Mouse (Mus musculus) limb, embryonic 13.5 days (tissue): Measurements from ENCODE around the gene Olfr223. TPM values are rescaled to one million over a fixed set of nuclear protein-coding genes. Genes with fewer than 3 reads are reported as not detected.

Experiments
- ATAC-seq: fragments of 200-750 bp; cut with Nextera tagmentation; 2 replicates; pipeline ENCODE4 v1.8.0; 2017; ENCODE audit warnings: low read depth, moderate number of reproducible peaks, moderate TSS enrichment; ENCODE audit not compliant: low FRiP score
- H3K27ac ChIP-seq: fragments of 300-500 bp; sonication (generic); 2 replicates; pipeline ENCODE4 v1.5.1; 2015; ENCODE audit warnings: inconsistent platforms, mild to moderate bottlenecking, moderate library complexity
- H3K27me3 ChIP-seq: fragments of 300-500 bp; sonication (generic); 2 replicates; pipeline ENCODE4 v1.6.1; 2015; ENCODE audit warnings: mild to moderate bottlenecking, inconsistent platforms
- H3K36me3 ChIP-seq: fragments of 300-500 bp; sonication (generic); 2 replicates; pipeline ENCODE4 v1.6.1; 2015; ENCODE audit warnings: inconsistent platforms, mild to moderate bottlenecking, moderate library complexity
- H3K4me1 ChIP-seq: fragments of 300-500 bp; sonication (generic); 2 replicates; pipeline ENCODE4 v1.6.1; 2015; ENCODE audit warnings: inconsistent platforms
- H3K4me2 ChIP-seq: fragments of 300-500 bp; sonication (generic); replicated peaks from 2 replicates; pipeline ENCODE4 v1.6.1; 2015; ENCODE audit warnings: inconsistent platforms, mild to moderate bottlenecking, moderate library complexity
- H3K4me3 ChIP-seq: fragments of 300-500 bp; sonication (generic); 2 replicates; pipeline ENCODE4 v1.5.1; 2015; ENCODE audit warnings: moderate library complexity, mild to moderate bottlenecking, inconsistent platforms
- H3K9ac ChIP-seq: fragments of 300-500 bp; sonication (generic); 2 replicates; pipeline ENCODE4 v1.6.1; 2015; ENCODE audit warnings: mild to moderate bottlenecking, inconsistent platforms
- H3K9me3 ChIP-seq: fragments of 300-500 bp; sonication (generic); 2 replicates; pipeline ENCODE4 v1.6.1; 2016; ENCODE audit warnings: inconsistent platforms
- WGBS: fragments of 180-500 bp; shearing (Covaris S2); methylation state at CpG from one replicate; pipeline ENCODE4 v1.1.7; 2015; 5-methylcytosine and 5-hydroxymethylcytosine counted together
- polyA plus RNA-seq: library from polyadenylated mRNA; unstranded; fragments of >200 nt; fragmentation: Nextera tagmentation; extraction: Ambion mirVana; gene quantifications from 2 replicates; pipeline ENCODE4 v1.2.1, GENCODE M21; 2015

Olfr223 gene
- not detected in 2 replicates for polyA plus RNA-seq

DNA sequence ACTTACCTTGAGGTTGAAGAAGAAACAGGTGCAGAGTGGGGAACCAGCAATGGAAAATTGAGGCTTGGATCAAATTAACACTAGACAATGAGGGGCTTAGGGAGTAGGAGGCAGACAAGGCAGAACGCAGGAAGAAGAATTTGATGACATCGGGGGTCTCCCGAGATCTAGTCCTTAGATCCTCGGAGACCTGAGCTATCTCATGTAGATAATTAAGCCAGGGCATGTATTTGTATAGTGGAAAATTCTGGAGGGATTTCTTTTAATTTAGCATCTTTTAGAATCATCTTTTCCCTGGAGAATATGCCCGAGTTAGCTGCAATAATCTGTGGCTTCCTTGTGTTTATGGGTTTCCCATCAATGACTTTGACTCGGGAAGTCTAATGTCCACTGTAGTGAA is at the start of gene Olfr223:
Gene Olfr223 (minus strand): TSS at position 101 of the 400 bp plus-strand sequence.
- Histone ChIP-seq H3K9me3 (no peaks in the 10 kb centered on the region), H3K27me3 (0 out of 2 replicates have a peak, but pooled peaks cover 2% of the 10 kb centered on the region), H3K36me3 (no peaks in the 10 kb centered on the region), H3K4me2 (no peak within 1 kb of the TSS), H3K4me1 (no peaks in the 10 kb centered on the region), H3K9ac (no peak within 1 kb of the TSS), H3K27ac (no peak within 1 kb of the TSS), H3K4me3 (no peak within 1 kb of the TSS)
- no peak for ATAC-seq
- 85% methylated on average over 6 of the region's 6 CpGs for WGBS

DNA sequence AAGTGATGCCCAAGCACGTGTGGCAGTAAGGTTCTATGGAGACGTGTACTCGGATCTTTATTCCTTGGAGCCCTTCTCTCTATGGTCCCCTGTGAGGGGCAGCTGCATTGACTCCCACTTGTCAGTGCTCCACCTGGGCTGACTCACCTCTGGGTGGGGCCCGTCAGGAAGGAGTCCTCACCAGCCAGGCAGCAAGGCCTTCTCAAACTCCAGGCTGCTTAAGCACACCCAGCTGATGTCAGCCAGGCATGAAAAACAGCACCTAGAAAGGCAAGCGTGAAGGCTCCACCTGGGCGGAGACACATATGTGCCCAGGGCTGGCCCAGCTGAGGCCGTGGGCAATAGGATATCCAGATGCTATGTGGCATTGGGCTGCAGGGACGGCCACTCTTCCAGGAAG is 49.3 kb upstream of the Olfr223 start:
- Histone ChIP-seq H3K36me3 (no peaks in the 10 kb centered on the region), H3K27me3 (no peaks in the 10 kb centered on the region), H3K4me3 (no peak overlapping the region), H3K9ac (no peak overlapping the region), H3K27ac (no peak overlapping the region), H3K4me1 (peaks cover 5% of the 10 kb centered on the region; the same call in 1 of the 2 replicates), H3K9me3 (peaks cover 3% of the 10 kb centered on the region; the same call in 1 of the 2 replicates), H3K4me2 (no peak overlapping the region)
- ATAC-seq: no peak
- 85% methylated on average over 8 of the region's 8 CpGs for WGBS

DNA sequence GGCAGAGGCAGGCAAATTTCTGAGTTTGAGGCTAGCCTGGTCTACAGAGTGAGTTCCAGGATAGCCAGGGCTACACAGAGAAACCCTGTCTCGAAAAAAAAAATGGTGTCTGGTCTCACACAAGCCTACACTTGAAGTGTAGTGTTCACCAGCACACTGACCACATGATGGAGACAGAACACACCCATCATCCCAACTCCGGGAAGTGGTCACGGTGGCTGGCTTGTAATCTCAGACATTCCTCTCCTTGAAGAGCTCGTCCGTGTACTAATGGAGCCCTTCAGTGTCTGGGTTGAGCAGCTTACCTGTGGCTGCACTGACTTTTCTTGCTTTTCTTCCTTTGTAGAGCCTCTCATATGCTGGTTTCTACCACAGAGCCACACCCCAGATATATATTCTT is 48.1 kb upstream of the Olfr223 start:
- no peak overlapping the region for H3K4me2 ChIP-seq
- peaks cover 3% of the 10 kb centered on the region; the same call in 1 of the 2 replicates for H3K9me3 ChIP-seq
- no peak for ATAC-seq
- H3K4me3 ChIP-seq: no peak overlapping the region
- H3K4me1 ChIP-seq: peaks cover 5% of the 10 kb centered on the region; the same call in 1 of the 2 replicates
- H3K36me3 ChIP-seq: no peaks in the 10 kb centered on the region
- no peaks in the 10 kb centered on the region for H3K27me3 ChIP-seq
- no peak overlapping the region for H3K27ac ChIP-seq
- WGBS: 66% methylated on average over 5 of the region's 5 CpGs
- no peak overlapping the region for H3K9ac ChIP-seq

DNA sequence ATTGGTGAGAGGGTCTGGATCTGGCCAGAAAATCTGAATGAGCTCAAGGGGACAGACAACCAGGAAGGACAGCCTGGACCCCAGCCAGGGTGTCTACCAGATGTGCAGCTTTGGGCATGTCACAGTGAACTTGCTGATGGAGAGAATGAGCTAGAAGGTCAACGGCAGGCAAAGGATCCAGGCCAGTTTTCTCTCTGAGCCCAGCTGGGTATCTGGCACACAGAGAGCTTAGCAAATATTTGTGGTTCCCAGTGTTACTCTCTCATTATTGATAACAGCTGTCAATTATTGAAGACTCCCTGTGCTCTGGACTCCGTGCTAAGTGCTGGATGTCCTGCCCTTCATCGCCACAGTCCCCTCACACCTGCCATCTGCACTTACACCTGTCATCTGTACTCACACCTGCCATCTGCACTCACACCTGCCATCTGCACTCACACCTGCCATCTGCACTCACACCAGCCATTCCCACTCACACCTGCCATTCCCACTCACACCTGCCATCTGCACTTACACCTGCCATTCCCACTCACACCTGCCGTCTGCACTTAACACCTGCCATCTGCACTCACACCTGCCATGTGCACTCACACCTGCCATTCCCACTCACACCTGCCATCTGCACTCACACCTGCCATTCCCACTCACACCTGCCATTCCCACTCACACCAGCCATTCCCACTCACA is 47.0 kb upstream of the Olfr223 start:
- Histone ChIP-seq H3K4me1 (peaks cover 7% of the 10 kb centered on the region; the same call in 1 of the 2 replicates), H3K36me3 (no peaks in the 10 kb centered on the region), H3K9me3 (peaks cover 3% of the 10 kb centered on the region; the same call in 1 of the 2 replicates), H3K9ac (no peak overlapping the region), H3K4me3 (no peak overlapping the region), H3K27ac (no peak overlapping the region), H3K4me2 (no peak overlapping the region), H3K27me3 (no peaks in the 10 kb centered on the region)
- 67% methylated on average over 4 of the region's 4 CpGs for WGBS
- ATAC-seq: no peak

DNA sequence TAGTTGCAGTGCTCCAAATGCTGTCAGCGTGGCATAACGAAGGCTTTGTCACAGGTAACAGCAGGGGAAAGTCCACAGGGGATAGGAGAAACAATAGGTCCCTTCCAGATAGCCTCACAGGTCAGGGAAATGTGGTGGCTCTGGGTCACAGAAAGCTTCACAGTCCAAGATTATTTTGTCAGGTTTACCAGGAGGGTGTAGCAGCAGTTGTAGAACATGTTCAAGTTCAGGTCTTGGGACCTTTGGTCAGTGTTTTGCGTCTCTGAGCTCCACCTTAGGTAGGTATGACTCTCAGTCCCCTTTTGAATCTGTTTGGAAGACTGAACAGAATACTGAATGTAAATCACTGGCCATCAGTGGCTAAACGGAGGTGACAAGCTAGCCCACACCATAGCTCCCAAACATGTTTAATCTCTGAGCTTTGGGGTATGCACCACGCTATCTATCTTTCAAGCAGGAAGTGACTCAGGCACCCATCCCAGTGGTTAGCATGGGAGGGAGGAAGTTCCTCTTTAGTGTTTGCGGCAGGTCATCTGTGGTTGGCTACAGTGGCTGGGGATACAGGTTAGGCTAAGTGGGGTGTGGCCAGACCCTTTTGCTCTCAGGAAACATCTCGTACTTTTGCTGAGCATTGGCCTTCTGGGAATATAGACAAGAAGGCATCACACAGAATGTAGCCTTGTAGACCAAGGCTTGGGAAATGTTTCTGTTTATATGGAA is 43.8 kb upstream of the Olfr223 start:
- no peaks in the 10 kb centered on the region for H3K27me3 ChIP-seq

DNA sequence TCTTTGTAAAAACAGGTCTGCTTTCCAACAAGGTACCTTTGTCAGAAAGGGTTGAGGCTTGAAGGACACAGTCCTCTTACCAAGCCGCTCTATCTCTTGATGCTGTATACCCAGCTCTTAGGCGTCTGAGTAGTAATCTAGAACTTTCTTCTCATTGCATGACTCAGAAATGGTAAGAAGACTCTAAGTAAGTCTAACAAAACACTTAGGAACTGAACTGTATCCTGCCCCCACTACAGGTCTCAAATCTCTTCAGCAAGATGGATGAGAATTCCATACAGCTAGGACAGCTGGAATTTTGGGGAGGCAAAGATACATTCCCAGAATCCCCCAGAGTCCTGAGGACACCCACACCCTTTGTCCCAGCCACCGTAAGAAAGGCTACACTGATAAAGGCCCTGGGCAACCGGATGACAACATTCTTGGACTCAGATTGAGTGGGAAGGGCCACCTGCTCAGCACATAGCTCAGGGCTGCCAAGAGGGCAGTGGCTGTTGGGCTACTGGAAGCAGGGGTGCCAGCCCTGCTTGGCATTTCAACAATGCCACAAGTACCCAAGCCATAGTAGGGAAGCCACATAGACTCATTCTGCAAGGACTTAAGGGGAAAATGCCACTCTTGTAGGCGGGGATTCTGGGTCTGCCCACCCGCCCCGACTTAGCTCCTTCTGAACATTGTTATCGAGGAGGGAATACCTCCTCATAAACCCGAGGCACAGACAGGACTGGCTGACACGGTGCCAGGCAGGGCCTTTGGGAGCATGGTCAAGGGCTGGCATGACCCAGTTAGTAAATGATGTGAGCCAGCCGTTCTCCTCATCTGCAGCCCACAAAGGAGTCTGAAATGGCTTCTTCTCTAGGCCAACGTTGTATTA is 43.0 kb upstream of the Olfr223 start:
- Histone ChIP-seq H3K9ac (no peak overlapping the region), H3K27me3 (no peaks in the 10 kb centered on the region), H3K27ac (no peak overlapping the region), H3K9me3 (peaks cover 3% of the 10 kb centered on the region; the same call in 1 of the 2 replicates), H3K4me2 (no peak overlapping the region), H3K4me1 (0 out of 2 replicates have a peak, but pooled peaks cover 5% of the 10 kb centered on the region), H3K4me3 (no peak overlapping the region), H3K36me3 (no peaks in the 10 kb centered on the region)
- ATAC-seq: no peak
- 79% methylated on average over 12 of the region's 12 CpGs for WGBS

More for the DNA sequence above, 43.8 kb upstream of the Olfr223 start:
- H3K27ac ChIP-seq: no peak overlapping the region
- no peak overlapping the region for H3K4me3 ChIP-seq
- peaks cover 3% of the 10 kb centered on the region; the same call in 1 of the 2 replicates for H3K9me3 ChIP-seq
- H3K4me2 ChIP-seq: no peak overlapping the region
- WGBS: 76% methylated on average over 7 of the region's 7 CpGs
- H3K9ac ChIP-seq: no peak overlapping the region
- H3K4me1 ChIP-seq: 0 out of 2 replicates have a peak, but pooled peaks cover 5% of the 10 kb centered on the region
- no peaks in the 10 kb centered on the region for H3K36me3 ChIP-seq
- no peak for ATAC-seq

DNA sequence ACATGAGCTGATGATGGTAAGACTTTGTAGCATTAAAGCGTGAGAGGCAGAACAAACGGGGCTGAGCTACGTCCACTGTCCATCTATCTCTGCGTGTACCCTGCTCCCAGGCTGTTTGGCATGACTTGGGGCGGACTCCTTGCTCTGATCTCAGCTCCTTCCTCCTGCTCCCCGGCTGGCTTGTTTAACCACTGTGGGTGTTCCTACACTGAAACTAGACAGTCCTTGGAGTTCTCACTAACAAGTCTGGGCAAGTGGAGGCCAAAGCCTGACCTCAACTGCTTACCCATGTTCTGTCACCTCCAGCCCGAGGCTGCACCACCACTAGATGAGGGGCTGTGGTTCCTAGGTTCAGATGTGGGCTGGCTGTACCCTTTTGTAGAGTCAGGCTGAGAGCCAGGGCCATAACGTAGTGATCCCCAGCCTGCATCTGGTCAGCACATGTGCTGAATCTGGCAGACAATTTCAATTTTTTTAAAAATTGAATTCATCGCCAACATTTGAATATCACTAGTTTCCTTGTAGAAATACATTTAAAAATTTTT is 42.2 kb upstream of the Olfr223 start:
- no peak overlapping the region for H3K4me3 ChIP-seq
- no peaks in the 10 kb centered on the region for H3K36me3 ChIP-seq
- 62% methylated on average over 9 of the region's 9 CpGs for WGBS
- no peaks in the 10 kb centered on the region for H3K27me3 ChIP-seq
- no peak overlapping the region for H3K27ac ChIP-seq
- no peak overlapping the region for H3K4me2 ChIP-seq
- peaks cover 3% of the 10 kb centered on the region; the same call in 1 of the 2 replicates for H3K9me3 ChIP-seq
- H3K9ac ChIP-seq: no peak overlapping the region
- 0 out of 2 replicates have a peak, but pooled peaks cover 5% of the 10 kb centered on the region for H3K4me1 ChIP-seq
- ATAC-seq: no peak

DNA sequence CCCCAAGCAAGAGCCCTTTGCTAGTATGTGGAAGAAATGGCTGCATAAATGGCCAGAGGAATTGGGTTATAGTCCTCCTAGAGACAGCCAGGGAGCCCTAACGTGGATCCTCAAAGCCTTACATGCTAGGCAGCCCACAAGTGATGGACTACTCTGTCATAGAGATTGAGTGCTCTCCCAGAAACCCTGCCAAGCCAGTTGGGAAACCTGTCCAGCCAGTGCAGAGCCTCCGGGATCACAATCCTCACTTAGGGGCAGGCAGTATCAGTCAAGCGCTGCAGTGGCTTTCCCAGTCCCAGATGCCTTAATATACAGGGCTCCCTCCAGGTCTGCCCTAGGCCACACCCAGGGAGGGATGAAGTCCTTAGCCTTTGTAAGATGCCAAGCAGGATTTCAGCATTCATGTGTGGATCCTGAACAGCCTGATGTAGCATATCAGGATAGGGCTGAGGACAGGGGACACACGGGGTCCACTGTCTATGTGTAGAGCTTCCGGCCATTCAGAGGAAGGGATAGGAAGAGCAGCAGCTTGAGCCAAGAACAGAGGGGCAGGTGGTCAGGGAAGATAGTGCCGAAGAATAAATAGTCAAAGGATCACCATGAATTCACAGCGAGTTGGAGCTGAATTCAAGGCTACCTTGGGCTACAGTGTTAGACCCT is 41.0 kb upstream of the Olfr223 start:
- no peak overlapping the region for H3K9ac ChIP-seq
- H3K36me3 ChIP-seq: no peaks in the 10 kb centered on the region
- WGBS: 74% methylated on average over 7 of the region's 7 CpGs
- H3K27ac ChIP-seq: no peak overlapping the region
- H3K4me3 ChIP-seq: no peak overlapping the region
- 0 out of 2 replicates have a peak, but pooled peaks cover 5% of the 10 kb centered on the region for H3K4me1 ChIP-seq
- no peak overlapping the region for H3K4me2 ChIP-seq
- H3K27me3 ChIP-seq: no peaks in the 10 kb centered on the region
- peaks cover 3% of the 10 kb centered on the region; the same call in 1 of the 2 replicates for H3K9me3 ChIP-seq
- ATAC-seq: no peak

DNA sequence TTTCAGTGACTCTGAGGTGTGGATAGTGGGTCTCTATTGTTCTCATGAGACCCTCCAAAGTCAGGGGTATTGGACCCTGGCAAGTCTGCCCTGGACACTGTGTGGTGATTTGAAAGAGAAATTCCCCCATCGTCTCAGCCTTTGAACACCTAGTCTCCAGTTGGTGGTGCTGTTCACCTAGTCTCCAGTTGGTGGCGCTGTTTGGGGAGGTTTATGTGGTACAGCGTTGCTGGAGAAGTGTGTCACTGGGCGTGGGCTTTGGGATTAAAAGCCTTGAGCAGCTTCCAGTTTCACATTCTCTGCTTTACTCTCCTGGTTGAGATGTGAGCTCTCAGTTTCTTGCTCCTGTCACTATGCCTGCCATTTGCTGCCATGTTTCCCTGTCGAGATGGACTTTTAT is 39.9 kb upstream of the Olfr223 start:
- no peak overlapping the region for H3K4me2 ChIP-seq
- H3K9ac ChIP-seq: no peak overlapping the region
- H3K4me3 ChIP-seq: no peak overlapping the region
- H3K9me3 ChIP-seq: no peaks in the 10 kb centered on the region
- no peaks in the 10 kb centered on the region for H3K27me3 ChIP-seq
- H3K4me1 ChIP-seq: 0 out of 2 replicates have a peak, but pooled peaks cover 5% of the 10 kb centered on the region
- no peak overlapping the region for H3K27ac ChIP-seq
- no peaks in the 10 kb centered on the region for H3K36me3 ChIP-seq
- ATAC-seq: no peak
- WGBS: 26% methylated on average over 5 of the region's 5 CpGs

DNA sequence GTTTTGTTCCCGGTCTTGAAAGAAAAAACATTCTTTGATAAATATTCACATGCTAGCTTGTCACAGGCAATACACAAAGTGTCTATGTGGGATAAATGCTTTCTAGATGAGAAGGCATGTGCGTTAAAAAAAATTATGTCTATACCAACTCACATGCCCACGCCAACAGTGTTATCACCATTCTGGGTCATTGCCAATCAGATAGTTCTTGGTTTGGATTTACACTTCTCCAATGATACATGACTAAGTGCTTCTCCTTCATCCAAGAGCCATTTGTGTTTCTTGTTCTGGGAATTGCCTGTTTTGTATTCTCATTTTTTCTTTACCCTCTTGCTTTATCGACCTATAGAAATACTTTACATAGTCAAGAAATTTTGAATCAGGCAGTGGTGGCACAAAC is 38.9 kb upstream of the Olfr223 start:
- Histone ChIP-seq H3K27me3 (no peaks in the 10 kb centered on the region), H3K9me3 (no peaks in the 10 kb centered on the region), H3K36me3 (no peaks in the 10 kb centered on the region), H3K4me1 (0 out of 2 replicates have a peak, but pooled peaks cover 5% of the 10 kb centered on the region), H3K9ac (no peak overlapping the region), H3K27ac (no peak overlapping the region), H3K4me2 (no peak overlapping the region), H3K4me3 (no peak overlapping the region)
- no peak for ATAC-seq
- WGBS: 87% methylated on average over 4 of the region's 4 CpGs

DNA sequence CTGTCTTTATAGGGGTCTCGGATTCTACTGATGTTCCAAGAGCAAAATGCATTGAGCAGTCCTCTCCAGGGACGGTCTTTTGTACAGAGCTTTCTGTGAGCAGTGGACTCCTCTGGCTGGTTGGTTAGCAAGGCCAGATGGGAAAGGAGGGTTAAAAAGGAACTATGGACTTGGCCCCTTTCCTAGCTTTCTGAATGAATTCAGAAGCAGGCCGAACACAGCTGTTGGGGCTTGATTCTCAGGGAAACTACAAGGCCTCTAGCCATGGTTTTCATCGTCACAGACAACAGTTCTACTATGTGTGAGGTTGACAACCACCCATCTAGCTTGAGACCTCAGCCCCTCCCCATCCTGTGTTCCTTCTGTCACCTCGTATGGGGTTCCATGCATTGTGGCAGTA is 36.8 kb upstream of the Olfr223 start:
- H3K4me1 ChIP-seq: no peaks in the 10 kb centered on the region
- no peak overlapping the region for H3K9ac ChIP-seq
- no peak overlapping the region for H3K4me3 ChIP-seq
- no peak overlapping the region for H3K27ac ChIP-seq
- no peak overlapping the region for H3K4me2 ChIP-seq
- H3K9me3 ChIP-seq: no peaks in the 10 kb centered on the region
- no peaks in the 10 kb centered on the region for H3K27me3 ChIP-seq
- no peaks in the 10 kb centered on the region for H3K36me3 ChIP-seq
- ATAC-seq: no peak
- 75% methylated on average over 5 of the region's 5 CpGs for WGBS
